Mouse (Mus musculus) liver, adult 2 months (tissue): Measurements from ENCODE around the gene Nkx3-2. TPM values are rescaled to one million over a fixed set of nuclear protein-coding genes. Genes with fewer than 3 reads are reported as not detected.

ENCODE experiments used
- DNase-seq: peaks from one replicate; pipeline ENCODE4 v3.0.0-alpha.2; 2011; ENCODE audit warnings: low read depth, low spot score; ENCODE audit errors: extremely low read depth
- H3K27ac ChIP-seq: fragments of 200-500 bp; replicated peaks from 2 replicates; pipeline ENCODE4 v1.5.1; 2012; ENCODE audit warnings: low read depth, mild to moderate bottlenecking, control low read depth, inconsistent platforms, low read length; ENCODE audit not compliant: insufficient read depth
- H3K27me3 ChIP-seq: fragments of 200-500 bp; 2 replicates; pipeline ENCODE4 v1.6.1; 2012; ENCODE audit warnings: mild to moderate bottlenecking, moderate library complexity, low read length, inconsistent platforms; ENCODE audit not compliant: control insufficient read depth, insufficient read depth
- H3K36me3 ChIP-seq: fragments of 200-500 bp; 2 replicates; pipeline ENCODE4 v1.6.1; 2012; ENCODE audit warnings: low read length, inconsistent platforms; ENCODE audit not compliant: control insufficient read depth, insufficient read depth
- H3K4me1 ChIP-seq: fragments of 200-500 bp; 2 replicates; pipeline ENCODE4 v1.6.1; 2011; ENCODE audit warnings: low read length; ENCODE audit not compliant: control insufficient read depth, insufficient read depth
- H3K4me3 ChIP-seq: fragments of 200-500 bp; 2 replicates; pipeline ENCODE4 v1.5.1; 2011; ENCODE audit warnings: low read depth, mild to moderate bottlenecking, control low read depth, low read length, moderate library complexity; ENCODE audit not compliant: insufficient read depth
- H3K79me2 ChIP-seq: fragments of 200-500 bp; 2 replicates; pipeline ENCODE4 v1.6.1; 2012; ENCODE audit warnings: inconsistent platforms, mild to moderate bottlenecking, low read length, moderate library complexity; ENCODE audit not compliant: control insufficient read depth, insufficient read depth
- H3K9ac ChIP-seq: fragments of 200-500 bp; 2 replicates; pipeline ENCODE4 v1.6.1; 2012; ENCODE audit warnings: low read depth, mild to moderate bottlenecking, control low read depth, inconsistent platforms, low read length
- CTCF ChIP-seq: fragments of 200-500 bp; IDR thresholded peaks from 2 replicates; pipeline ENCODE4 v1.5.1; 2011; ENCODE audit warnings: low read depth, low read length, control low read depth
- POLR2A ChIP-seq: fragments of 200-500 bp; IDR thresholded peaks from 2 replicates; pipeline ENCODE4 v1.6.1; 2011; ENCODE audit warnings: low read length, control low read depth; ENCODE audit not compliant: insufficient read depth; ENCODE audit errors: extremely low read depth
- WGBS: fragments of 180-500 bp; shearing (Covaris S2); methylation state at CpG from one replicate; pipeline ENCODE4 v1.1.7; 2018; 5-methylcytosine and 5-hydroxymethylcytosine counted together
- polyA plus RNA-seq: library from polyadenylated mRNA; depleted of rRNA; stranded (reverse); fragments of >200 nt; gene quantifications from 2 replicates; pipeline ENCODE4 v1.2.3, GENCODE M21; 2012
- total RNA-seq: library from RNA; depleted of rRNA; stranded (reverse); fragments of >200 nt; gene quantifications from 2 replicates; pipeline ENCODE4 v1.2.3, GENCODE M21; 2014

Nkx3-2 gene
- total and polyA plus RNA-seq, 2 experiments = not detected

- Histone ChIP-seq H3K36me3 (no peaks in the 10 kb centered on the region), H3K27me3 (peaks cover 33% of the 10 kb centered on the region), H3K4me3 (no peak overlapping the region), H3K9ac (no peak overlapping the region), H3K4me1 (peaks cover 8% of the 10 kb centered on the region; the same call in 1 of the 2 replicates), H3K27ac (no peak overlapping the region), H3K79me2 (no peaks in the 10 kb centered on the region)
- DNase-seq = no peak
- WGBS = 5% methylated on average over 27 of the region's 27 CpGs
- TF ChIP-seq POLR2A (no peak), CTCF (no peak)
Measured at GRCm38 (mm10) chr5:41766406-41767010, 2.2 kb upstream of the Nkx3-2 start.

GRCm38 (mm10) chr5:41765626-41766405, 1.5 kb upstream of the Nkx3-2 start:
- Histone ChIP-seq H3K4me1 (peaks cover 8% of the 10 kb centered on the region; the same call in 1 of the 2 replicates), H3K27ac (no peak overlapping the region), H3K4me3 (no peak overlapping the region), H3K79me2 (no peaks in the 10 kb centered on the region), H3K9ac (no peak overlapping the region), H3K27me3 (peaks cover 35% of the 10 kb centered on the region), H3K36me3 (no peaks in the 10 kb centered on the region)
- TF ChIP-seq POLR2A (no peak), CTCF (no peak)
- WGBS = 7% methylated on average over 14 of the region's 14 CpGs
- no peak for DNase-seq

DNA sequence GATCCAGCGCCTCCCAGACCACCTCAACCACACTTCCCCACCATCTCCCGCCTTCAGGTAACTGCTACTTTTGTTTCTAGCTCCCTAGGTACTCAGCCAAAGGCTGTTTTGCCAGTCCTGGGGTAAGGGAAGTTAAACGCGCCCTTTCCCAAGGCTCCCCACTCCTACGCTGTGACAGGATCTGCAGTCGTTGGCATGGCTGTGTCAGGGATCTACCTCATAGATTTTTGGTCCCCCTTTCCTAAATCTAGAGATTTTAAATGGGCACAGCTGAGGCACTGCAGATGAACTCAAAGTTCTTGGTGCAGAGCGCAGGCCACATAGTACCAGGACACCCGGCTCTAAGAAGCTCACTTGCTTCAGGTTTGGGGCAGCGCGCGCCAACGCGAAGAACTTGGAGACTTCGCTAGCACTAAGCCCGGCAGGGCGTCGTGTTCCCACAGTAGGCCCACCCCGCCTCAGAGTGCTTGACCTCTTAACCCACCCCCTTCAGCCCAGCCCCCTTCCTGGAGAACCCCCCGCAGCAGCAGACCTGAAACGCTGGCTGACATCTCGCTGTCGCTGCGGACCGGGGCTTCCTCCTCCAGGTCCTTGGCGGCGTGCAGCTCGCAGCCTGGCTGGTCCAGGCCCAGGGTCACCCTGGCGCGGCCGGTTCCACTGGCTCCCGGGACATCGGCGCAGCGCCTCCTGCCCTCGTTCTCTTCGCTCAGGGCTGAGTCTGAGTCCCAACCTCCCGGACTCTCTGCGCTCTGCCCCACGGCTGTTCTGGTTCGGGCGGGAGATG, 1.2 kb downstream of the Nkx3-2 start:
- no peak overlapping the region for H3K4me3 ChIP-seq
- WGBS = 3% methylated on average over 41 of the region's 41 CpGs
- peaks cover 35% of the 10 kb centered on the region for H3K27me3 ChIP-seq
- no peaks in the 10 kb centered on the region for H3K79me2 ChIP-seq
- no peak for DNase-seq
- no peak overlapping the region for H3K27ac ChIP-seq
- no peak overlapping the region for H3K9ac ChIP-seq
- TF ChIP-seq POLR2A (no peak), CTCF (no peak)
- no peaks in the 10 kb centered on the region for H3K36me3 ChIP-seq
- peaks cover 8% of the 10 kb centered on the region; the same call in 1 of the 2 replicates for H3K4me1 ChIP-seq

DNA sequence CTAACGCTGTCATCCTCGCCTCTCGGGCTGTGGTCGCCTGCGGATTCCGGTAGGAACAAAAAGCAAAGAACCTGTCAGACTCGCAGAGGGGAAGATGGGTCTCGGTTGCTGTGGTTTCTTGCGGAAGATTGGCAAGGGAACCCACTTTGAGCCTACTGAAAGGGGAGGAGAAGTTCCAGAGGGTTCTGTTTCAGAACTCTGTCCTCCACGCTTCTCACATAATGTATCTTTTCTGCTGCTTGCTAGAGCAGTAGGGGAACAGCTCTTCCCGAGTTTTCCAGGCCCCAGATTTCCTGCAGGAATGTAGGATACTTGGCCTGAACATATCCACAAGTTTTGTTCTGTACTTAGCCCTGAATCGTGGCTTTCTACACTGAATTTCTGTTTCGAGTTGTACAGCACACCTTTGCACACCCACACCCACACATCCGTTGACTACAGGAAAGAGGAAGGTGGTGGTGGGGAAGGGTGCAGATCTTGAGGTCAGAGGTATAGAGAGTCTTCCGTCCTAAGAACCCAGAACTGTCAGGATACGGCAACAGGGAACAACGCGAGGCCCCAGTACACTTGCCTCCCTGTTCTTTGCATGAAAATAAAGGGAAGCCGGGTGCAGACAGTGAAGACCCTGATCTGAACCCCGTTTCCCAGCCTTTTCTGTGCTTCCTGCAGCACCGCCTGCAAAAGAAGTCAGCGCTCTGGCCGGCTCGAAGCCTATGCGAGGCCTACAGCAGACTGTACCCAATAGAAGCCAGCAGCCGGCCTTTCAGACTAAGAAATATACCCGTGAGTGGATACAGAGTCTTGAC, 2.0 kb downstream of the Nkx3-2 start:
- Histone ChIP-seq H3K4me3 (no peak overlapping the region), H3K4me1 (peaks cover 6% of the 10 kb centered on the region; the same call in 1 of the 2 replicates), H3K36me3 (no peaks in the 10 kb centered on the region), H3K27me3 (peaks cover 33% of the 10 kb centered on the region), H3K9ac (no peak overlapping the region), H3K27ac (no peak overlapping the region), H3K79me2 (no peaks in the 10 kb centered on the region)
- 5% methylated on average over 27 of the region's 27 CpGs for WGBS
- DNase-seq = no peak
- TF ChIP-seq POLR2A (no peak), CTCF (no peak)

DNA sequence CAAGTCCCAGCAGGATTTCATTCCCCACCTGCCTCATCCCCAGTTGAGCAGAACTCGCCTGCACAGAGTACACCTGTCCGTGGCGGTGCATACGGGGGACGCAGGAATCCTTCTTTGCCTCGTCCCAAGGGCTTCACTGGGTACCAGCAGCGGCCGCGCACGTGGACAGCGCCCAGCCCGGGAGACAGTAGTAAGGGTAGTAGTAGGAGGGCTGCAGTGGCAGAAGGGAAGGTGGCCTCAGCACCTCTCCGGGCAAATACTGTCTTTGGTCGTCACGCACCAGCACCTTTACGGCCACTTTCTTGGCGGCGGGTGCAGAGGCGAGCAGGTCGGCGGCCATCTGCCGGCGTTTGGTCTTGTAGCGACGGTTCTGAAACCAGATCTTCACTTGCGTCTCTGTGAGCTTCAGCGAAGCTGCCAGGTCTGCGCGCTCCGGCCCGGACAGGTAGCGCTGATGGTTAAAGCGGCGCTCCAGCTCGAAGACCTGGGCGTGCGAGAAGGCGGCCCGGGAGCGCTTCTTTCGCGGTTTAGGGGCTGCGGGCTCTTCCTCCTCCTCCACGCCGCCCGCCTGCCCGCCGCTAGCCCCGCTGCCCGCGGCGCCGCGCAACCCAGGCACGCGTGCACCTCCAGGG, 2.7 kb downstream of the Nkx3-2 start:
- no peak overlapping the region for H3K27ac ChIP-seq
- peaks cover 28% of the 10 kb centered on the region for H3K27me3 ChIP-seq
- H3K4me3 ChIP-seq = no peak overlapping the region

More for the DNA sequence above, 2.7 kb downstream of the Nkx3-2 start:
- 1% methylated on average over 56 of the region's 56 CpGs for WGBS
- Histone ChIP-seq H3K36me3 (no peaks in the 10 kb centered on the region), H3K79me2 (no peaks in the 10 kb centered on the region), H3K9ac (no peak overlapping the region), H3K4me1 (peaks cover under 1% of the 10 kb centered on the region; the same call in 1 of the 2 replicates)
- no peak for TF ChIP-seq CTCF
- TF ChIP-seq POLR2A = no peak
- no peak for DNase-seq
